Mouse (Mus musculus) regulatory T cell (primary cell): ENCODE data around the gene Eps8l2.

Experiments
- in situ Hi-C: fragments of 300-600 bp; cut with MboI, MseI; formaldehyde crosslinking; loops from one replicate; pipeline ENCODE4 v1.15.1; 2025; ENCODE audit warnings: high pct_unique_total_duplicates

Eps8l2 gene

GRCm38 (mm10) chr7:141364349-141365048 is 25.8 kb downstream of the Eps8l2 start:
- in situ Hi-C loops, result no loop called here

- in situ Hi-C loops, result no loop called here
Measured at GRCm38 (mm10) chr7:141365049-141365445, 26.4 kb downstream of the Eps8l2 start.

DNA sequence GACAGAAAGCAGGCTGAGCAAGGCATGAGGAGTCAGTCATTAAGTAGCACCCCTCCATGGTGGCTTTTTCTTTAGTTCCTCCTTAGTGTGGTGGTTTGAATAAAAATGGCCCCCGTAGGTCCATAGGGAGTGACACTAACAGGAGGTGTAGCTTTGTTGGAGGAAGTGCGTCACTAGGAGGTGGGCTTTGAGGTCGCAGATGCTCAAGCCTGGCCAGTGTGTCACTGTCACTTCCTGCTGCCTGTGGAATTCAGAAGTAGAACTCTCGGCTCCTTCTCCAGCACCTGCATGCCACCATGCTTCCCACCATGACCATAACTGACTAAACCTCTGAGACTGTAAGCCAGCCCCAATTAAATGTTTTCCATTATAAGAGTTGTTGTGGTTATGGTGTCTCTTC is 28.7 kb downstream of the Eps8l2 start:
- in situ Hi-C loops, result no loop called here

GRCm38 (mm10) chr7:141369918-141370317 is 31.2 kb downstream of the Eps8l2 start:
- in situ Hi-C loops, result no loop called here

DNA sequence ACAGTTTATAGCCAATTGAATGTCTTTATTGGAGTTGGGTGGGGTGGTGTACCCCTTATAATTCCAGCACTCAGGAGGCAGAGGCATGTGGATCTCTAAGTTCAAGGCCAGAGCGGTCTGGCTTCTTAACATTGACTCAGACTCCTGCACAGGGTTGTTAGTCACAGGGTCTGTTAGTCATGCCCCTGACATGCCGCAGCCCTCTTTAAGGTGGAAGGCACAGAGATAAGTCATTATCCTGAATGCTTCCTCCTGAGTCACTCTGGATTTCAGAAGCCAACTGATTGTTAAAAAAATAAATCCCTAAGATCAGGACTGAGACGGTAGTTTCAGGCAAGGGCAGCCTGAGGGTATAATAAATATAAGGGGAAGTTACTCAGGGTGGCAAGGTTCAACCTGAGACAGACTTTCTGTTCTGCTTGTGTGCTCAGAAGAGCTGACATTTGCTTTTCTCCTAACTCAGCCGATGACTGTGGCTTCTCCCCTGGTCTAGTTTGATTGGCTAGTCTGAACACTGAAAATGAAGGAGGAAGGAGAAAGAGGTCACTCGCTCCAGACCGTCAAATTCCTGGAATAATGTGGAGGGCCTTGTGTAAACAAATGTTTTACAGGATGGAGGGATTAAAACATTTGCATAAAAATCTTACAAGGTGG is 33.4 kb downstream of the Eps8l2 start:
- in situ Hi-C loops, result no loop called here

DNA sequence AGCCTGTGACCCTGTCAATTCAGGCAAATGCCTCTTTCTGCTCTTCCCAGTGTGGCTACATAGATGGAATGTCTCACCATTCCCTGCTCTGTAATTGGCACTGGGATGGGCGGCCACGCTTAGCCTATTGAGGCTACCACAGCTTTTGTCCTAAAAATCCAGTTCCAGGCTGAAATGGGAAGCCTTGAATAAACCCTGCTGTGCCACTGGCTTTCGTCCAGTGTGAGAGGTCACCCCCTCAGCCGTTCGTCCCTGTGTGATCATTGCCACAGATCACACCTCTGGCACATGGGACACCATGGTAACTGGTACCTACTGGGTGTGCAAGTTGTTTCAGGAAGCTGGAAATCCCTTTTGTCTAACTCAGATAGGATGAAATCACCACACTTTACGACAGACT is 34.9 kb downstream of the Eps8l2 start:
- in situ Hi-C loops, result no loop called here

DNA sequence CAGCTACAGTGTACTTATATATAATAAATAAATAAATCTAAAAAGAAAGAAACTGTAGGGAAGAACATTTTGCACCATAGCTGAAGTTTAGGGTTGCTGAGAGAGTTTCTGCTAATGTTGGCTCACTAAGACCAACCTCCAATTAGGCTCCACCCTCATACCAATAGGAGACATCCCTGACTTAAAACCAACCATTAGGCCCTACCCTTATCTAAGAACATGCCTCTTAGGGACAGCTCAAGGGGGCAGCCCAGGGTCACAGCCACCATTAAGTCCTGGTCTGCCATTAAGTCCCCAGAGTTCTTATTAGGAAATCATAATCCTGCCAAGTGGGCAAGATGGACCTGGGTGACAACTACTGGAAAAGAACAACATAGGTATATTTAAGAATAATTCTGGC is 35.7 kb downstream of the Eps8l2 start:
- in situ Hi-C loops, result no loop called here

GRCm38 (mm10) chr7:141379584-141379983 is 40.9 kb downstream of the Eps8l2 start:
- in situ Hi-C loops, result no loop called here

- in situ Hi-C loops, result no loop called here
Measured at GRCm38 (mm10) chr7:141381068-141381835, 42.6 kb downstream of the Eps8l2 start.

- in situ Hi-C loops, result loop anchor here (5.0 kb wide), 1 partner anchor 51 kb away; the partner anchor contains the start of gene Eps8l2
Measured at GRCm38 (mm10) chr7:141387807-141388486, 49.3 kb downstream of the Eps8l2 start.

DNA sequence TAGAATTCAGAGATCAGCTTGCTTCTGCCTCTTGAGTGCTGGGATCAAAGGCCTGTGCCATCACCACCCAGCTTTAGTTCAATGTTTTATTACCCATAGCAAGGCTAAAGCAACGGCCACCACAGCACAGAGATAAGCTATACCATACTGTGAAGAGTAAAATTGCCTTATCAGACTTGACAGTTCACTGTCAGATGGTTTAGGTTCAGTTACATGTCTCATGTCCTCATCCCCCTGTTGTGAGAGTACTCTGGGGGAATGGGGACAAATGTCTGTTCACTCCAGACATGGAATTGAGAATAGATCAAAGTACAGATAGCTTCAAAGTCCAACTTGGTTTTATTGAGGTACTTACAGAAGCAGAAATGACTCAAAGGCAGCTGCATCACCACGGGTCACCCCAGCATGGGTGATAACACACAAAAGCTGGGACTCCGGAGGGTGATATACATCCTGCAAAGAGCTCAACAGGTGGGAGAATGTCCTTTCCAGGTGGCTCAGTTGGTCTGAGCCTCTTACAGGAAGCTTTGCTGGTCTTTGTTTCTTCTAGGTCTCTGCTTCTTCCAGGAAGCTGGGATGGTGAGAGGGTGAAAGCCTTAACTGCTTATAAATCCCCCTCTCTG is 49.9 kb downstream of the Eps8l2 start:
- in situ Hi-C loops, result loop anchor here (5.0 kb wide), 1 partner anchor 51 kb away; the partner anchor contains the start of gene Eps8l2

- in situ Hi-C loops, result no loop called here
Measured at GRCm38 (mm10) chr7:141390326-141391259, 51.9 kb downstream of the Eps8l2 start.

DNA sequence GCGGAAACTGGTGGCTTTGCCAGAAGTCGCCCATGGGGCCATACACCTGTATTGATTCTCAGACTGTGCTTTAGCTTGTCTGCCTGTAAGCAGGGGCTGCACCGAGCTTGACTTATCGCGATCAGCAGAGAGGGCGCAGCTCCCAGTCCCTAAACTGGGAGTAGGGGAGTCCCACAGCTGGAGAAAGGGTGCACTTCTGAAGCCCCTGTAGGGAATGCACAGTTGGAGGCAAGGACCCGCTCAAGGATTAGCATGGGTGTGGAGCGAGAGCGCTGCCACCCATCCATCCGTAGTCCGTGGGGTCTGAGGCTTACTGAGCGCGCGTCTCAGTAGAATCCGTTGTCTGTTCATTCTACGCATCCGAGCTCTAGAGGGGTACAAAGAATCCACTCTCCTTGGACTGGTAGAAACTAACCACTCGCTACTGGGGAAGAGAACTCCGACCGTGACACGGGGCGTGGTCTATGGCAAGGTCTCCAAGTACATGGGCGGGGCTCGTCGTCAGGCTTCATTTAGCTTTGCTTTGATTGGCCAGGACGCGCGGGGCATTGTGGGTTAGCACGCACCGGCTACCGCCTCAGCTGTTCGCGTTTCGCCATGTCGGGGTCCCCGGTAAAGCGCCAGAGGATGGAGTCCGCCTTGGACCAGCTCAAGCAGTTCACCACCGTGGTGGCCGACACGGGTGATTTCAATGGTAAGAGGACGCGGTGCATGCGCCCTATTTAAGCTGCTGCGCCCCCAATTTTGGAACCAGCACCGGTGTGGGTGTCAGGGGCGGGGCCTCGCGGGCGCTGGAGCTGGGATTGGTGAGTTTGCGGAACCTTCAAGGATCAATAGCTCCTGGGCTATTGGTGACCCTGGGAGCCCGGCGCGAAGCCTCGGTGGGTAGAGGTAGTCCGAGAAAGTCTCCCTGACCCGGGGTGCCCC is 53.2 kb downstream of the Eps8l2 start, which contains the start of gene Taldo1:
TSS of gene Taldo1 (plus strand) at position 575 of the 927 bp plus-strand sequence.
- in situ Hi-C loops, result no loop called here

DNA sequence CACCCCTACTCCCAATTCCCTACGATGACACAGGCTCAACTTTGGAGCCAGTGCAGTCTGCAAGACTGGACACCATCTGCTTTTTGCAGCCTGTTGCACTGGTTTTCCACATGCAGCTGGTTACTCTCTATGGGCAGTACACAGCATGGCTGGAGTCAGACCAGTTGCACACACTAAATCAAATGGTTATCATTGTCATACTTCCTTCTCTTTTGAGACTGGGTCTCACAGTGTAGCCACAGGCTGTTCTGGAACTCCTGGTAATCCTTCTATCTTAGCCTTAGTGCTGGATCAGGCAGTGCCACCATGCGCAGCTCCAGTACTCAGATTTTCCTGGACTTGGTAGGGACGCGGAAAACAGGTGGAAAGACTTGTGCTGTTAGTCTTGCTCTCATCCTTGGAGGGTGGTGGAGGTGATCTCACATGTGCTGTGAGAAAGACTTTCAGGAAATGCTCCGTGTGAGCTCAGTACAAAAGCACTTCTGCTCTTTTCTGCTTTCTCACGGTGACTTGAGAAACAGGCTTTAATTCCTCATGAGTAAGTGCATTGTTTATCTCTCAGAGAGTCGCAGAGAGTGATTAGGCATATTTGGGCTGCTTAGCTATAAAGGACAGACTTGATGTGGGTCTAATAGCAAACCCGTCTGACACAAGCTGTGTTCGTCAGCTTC is 54.0 kb downstream of the Eps8l2 start:
- in situ Hi-C loops, result no loop called here

GRCm38 (mm10) chr7:141394158-141394557 is 55.5 kb downstream of the Eps8l2 start:
- in situ Hi-C loops, result no loop called here

- in situ Hi-C loops, result loop anchor here (5.0 kb wide), 1 partner anchor 38 kb away; no protein-coding TSS in a partner anchor
Measured at GRCm38 (mm10) chr7:141394771-141395170, 56.1 kb downstream of the Eps8l2 start.

DNA sequence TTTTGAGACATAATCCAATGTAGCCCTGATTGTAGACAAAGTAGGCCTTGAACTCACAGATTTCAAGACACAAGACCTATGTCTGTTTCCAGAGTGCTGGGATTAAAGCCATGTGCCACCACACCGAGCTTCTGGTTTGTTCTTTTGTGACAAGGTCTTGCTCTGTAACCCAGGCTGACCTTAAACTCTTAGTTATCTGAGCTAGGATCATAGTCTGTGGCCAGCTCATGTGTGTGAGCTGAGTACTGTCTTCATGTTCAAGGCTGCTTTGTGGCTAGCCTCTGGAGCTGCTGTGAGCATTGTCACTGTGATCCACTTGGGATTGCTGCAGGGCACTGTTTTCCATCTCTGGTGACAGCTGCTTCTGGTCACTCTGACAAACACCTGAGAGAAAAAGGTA is 56.7 kb downstream of the Eps8l2 start:
- in situ Hi-C loops, result loop anchor here (5.0 kb wide), 1 partner anchor 37 kb away; no protein-coding TSS in a partner anchor

DNA sequence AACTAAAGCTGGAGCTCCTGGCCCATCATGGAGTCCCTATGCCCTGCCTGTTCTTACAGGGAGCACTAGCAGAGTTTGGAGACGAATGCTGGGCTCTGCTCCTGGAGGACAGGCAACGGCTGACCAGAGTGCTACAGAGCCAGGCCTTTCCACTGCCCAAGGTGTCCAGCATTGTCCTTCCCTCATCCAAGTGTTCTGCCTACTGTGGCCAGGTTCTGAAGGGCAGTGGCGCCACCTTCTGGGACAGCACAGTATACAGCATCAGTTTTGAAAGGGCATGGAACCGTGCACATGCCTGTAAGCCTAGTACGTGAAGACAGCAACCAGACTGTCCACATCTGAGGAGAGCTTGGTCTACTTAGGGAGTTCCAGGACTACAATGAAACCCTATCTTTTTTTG is 64.6 kb downstream of the Eps8l2 start:
- in situ Hi-C loops, result no loop called here
